Mouse (Mus musculus): ENCODE data around the gene Gm17571. TPM values are rescaled to one million over a fixed set of nuclear protein-coding genes. Genes with fewer than 3 reads are reported as not detected.

Gm17571 gene
- polyA plus RNA-seq, 1 experiment from 2014 or later = not detected

- 40% methylated on average over 5 of the region's 5 CpGs for WGBS
- H3K9ac ChIP-seq (ENCODE audit: low read length) = no peak overlapping the region
- H3K27ac ChIP-seq (ENCODE audit: low read length) = peak overlapping the region; percentile 54
Observed at GRCm38 (mm10) chr9:13483199-13484068, 36.9 kb upstream of the Gm17571 start.

GRCm38 (mm10) chr9:13479275-13479674, 32.7 kb upstream of the Gm17571 start:
- Histone ChIP-seq H3K4me3 (replicated peaks; ENCODE audit: low read length) (no peak overlapping the region), H3K4me1 (ENCODE audit: control insufficient read depth, insufficient read depth, low read length) (peaks cover 12% of the 10 kb centered on the region), H3K9ac (ENCODE audit: low read length) (no peak overlapping the region), H3K27ac (ENCODE audit: low read length) (no peak overlapping the region), H3K27me3 (ENCODE audit: control insufficient read depth, insufficient read depth, low read length) (no peaks in the 10 kb centered on the region), H3K9me3 (replicated peaks; ENCODE audit: control insufficient read depth, low read length) (no peaks in the 10 kb centered on the region), H3K36me3 (ENCODE audit: control insufficient read depth, insufficient read depth, low read length) (no peaks in the 10 kb centered on the region), H3K4me2 (ENCODE audit: low read depth, low read length) (no peak overlapping the region)
- 34% methylated on average over 4 of the region's 4 CpGs for WGBS
- no peak for ATAC-seq (ENCODE audit: insufficient read depth, low FRiP score)

More at GRCm38 (mm10) chr9:13483199-13484068, 36.9 kb upstream of the Gm17571 start:
- no peaks in the 10 kb centered on the region for H3K36me3 ChIP-seq (ENCODE audit: control insufficient read depth, insufficient read depth, low read length)
- H3K4me3 ChIP-seq (replicated peaks; ENCODE audit: low read length) = no peak overlapping the region
- 0 out of 2 replicates have a peak overlapping the region, but pooled peaks have one; percentile 29 for H3K4me2 ChIP-seq (ENCODE audit: low read depth, low read length)
- ATAC-seq (ENCODE audit: insufficient read depth, low FRiP score) = peak; percentile 88
- no peaks in the 10 kb centered on the region for H3K9me3 ChIP-seq (replicated peaks; ENCODE audit: control insufficient read depth, low read length)
- H3K27me3 ChIP-seq (ENCODE audit: control insufficient read depth, insufficient read depth, low read length) = no peaks in the 10 kb centered on the region
- peaks cover 23% of the 10 kb centered on the region for H3K4me1 ChIP-seq (ENCODE audit: control insufficient read depth, insufficient read depth, low read length)

- Histone ChIP-seq H3K27ac (ENCODE audit: low read length) (no peak overlapping the region), H3K4me2 (ENCODE audit: low read depth, low read length) (no peak overlapping the region), H3K4me1 (ENCODE audit: control insufficient read depth, insufficient read depth, low read length) (no peaks in the 10 kb centered on the region), H3K9ac (ENCODE audit: low read length) (no peak overlapping the region), H3K9me3 (replicated peaks; ENCODE audit: control insufficient read depth, low read length) (no peaks in the 10 kb centered on the region), H3K36me3 (ENCODE audit: control insufficient read depth, insufficient read depth, low read length) (no peaks in the 10 kb centered on the region), H3K4me3 (replicated peaks; ENCODE audit: low read length) (no peak overlapping the region), H3K27me3 (ENCODE audit: control insufficient read depth, insufficient read depth, low read length) (no peaks in the 10 kb centered on the region)
- no peak for ATAC-seq (ENCODE audit: insufficient read depth, low FRiP score)
- 96% methylated on average over 5 of the region's 5 CpGs for WGBS
Observed at GRCm38 (mm10) chr9:13474951-13475350, 28.4 kb upstream of the Gm17571 start.

- Histone ChIP-seq H3K9ac (ENCODE audit: low read length) (no peak overlapping the region), H3K9me3 (replicated peaks; ENCODE audit: control insufficient read depth, low read length) (no peaks in the 10 kb centered on the region), H3K27ac (ENCODE audit: low read length) (no peak overlapping the region), H3K4me2 (ENCODE audit: low read depth, low read length) (no peak overlapping the region), H3K27me3 (ENCODE audit: control insufficient read depth, insufficient read depth, low read length) (no peaks in the 10 kb centered on the region), H3K4me1 (ENCODE audit: control insufficient read depth, insufficient read depth, low read length) (peaks cover 6% of the 10 kb centered on the region; the same call in 1 of the 2 replicates), H3K4me3 (replicated peaks; ENCODE audit: low read length) (no peak overlapping the region), H3K36me3 (ENCODE audit: control insufficient read depth, insufficient read depth, low read length) (no peaks in the 10 kb centered on the region)
- ATAC-seq (ENCODE audit: insufficient read depth, low FRiP score) = no peak
- 40% methylated on average over 7 of the region's 7 CpGs for WGBS
Observed at GRCm38 (mm10) chr9:13470013-13470412, 23.5 kb upstream of the Gm17571 start.

- Histone ChIP-seq H3K36me3 (ENCODE audit: control insufficient read depth, insufficient read depth, low read length) (no peaks in the 10 kb centered on the region), H3K27me3 (ENCODE audit: control insufficient read depth, insufficient read depth, low read length) (no peaks in the 10 kb centered on the region), H3K4me3 (replicated peaks; ENCODE audit: low read length) (no peak overlapping the region), H3K27ac (ENCODE audit: low read length) (no peak overlapping the region), H3K9me3 (replicated peaks; ENCODE audit: control insufficient read depth, low read length) (no peaks in the 10 kb centered on the region), H3K9ac (ENCODE audit: low read length) (no peak overlapping the region), H3K4me2 (ENCODE audit: low read depth, low read length) (no peak overlapping the region), H3K4me1 (ENCODE audit: control insufficient read depth, insufficient read depth, low read length) (peaks cover 6% of the 10 kb centered on the region; the same call in 1 of the 2 replicates)
- WGBS = 61% methylated on average over 6 of the region's 6 CpGs
- 0 out of 2 replicates have a peak, but pooled peaks have one; percentile 33 for ATAC-seq (ENCODE audit: insufficient read depth, low FRiP score)
Observed at GRCm38 (mm10) chr9:13468778-13469177, 22.2 kb upstream of the Gm17571 start.

GRCm38 (mm10) chr9:13467745-13468144, 21.2 kb upstream of the Gm17571 start:
- Histone ChIP-seq H3K27me3 (ENCODE audit: control insufficient read depth, insufficient read depth, low read length) (no peaks in the 10 kb centered on the region), H3K4me2 (ENCODE audit: low read depth, low read length) (no peak overlapping the region), H3K36me3 (ENCODE audit: control insufficient read depth, insufficient read depth, low read length) (no peaks in the 10 kb centered on the region), H3K4me3 (replicated peaks; ENCODE audit: low read length) (no peak overlapping the region), H3K9ac (ENCODE audit: low read length) (no peak overlapping the region), H3K27ac (ENCODE audit: low read length) (no peak overlapping the region), H3K4me1 (ENCODE audit: control insufficient read depth, insufficient read depth, low read length) (peaks cover 6% of the 10 kb centered on the region; the same call in 1 of the 2 replicates), H3K9me3 (replicated peaks; ENCODE audit: control insufficient read depth, low read length) (no peaks in the 10 kb centered on the region)
- no peak for ATAC-seq (ENCODE audit: insufficient read depth, low FRiP score)
- 82% methylated on average over 7 of the region's 7 CpGs for WGBS

- no peak overlapping the region for H3K4me2 ChIP-seq (ENCODE audit: low read depth, low read length)
- no peak overlapping the region for H3K27ac ChIP-seq (ENCODE audit: low read length)
- no peaks in the 10 kb centered on the region for H3K27me3 ChIP-seq (ENCODE audit: control insufficient read depth, insufficient read depth, low read length)
- H3K9ac ChIP-seq (ENCODE audit: low read length) = no peak overlapping the region
- ATAC-seq (ENCODE audit: insufficient read depth, low FRiP score) = no peak
- H3K9me3 ChIP-seq (replicated peaks; ENCODE audit: control insufficient read depth, low read length) = no peaks in the 10 kb centered on the region
- WGBS = 80% methylated on average over 10 of the region's 10 CpGs
- H3K36me3 ChIP-seq (ENCODE audit: control insufficient read depth, insufficient read depth, low read length) = no peaks in the 10 kb centered on the region
- H3K4me1 ChIP-seq (ENCODE audit: control insufficient read depth, insufficient read depth, low read length) = peaks cover 6% of the 10 kb centered on the region; the same call in 1 of the 2 replicates
- H3K4me3 ChIP-seq (replicated peaks; ENCODE audit: low read length) = no peak overlapping the region
Observed at GRCm38 (mm10) chr9:13466816-13467215, 20.3 kb upstream of the Gm17571 start.

GRCm38 (mm10) chr9:13466351-13466750, 19.8 kb upstream of the Gm17571 start:
- Histone ChIP-seq H3K4me2 (ENCODE audit: low read depth, low read length) (no peak overlapping the region), H3K36me3 (ENCODE audit: control insufficient read depth, insufficient read depth, low read length) (no peaks in the 10 kb centered on the region), H3K27ac (ENCODE audit: low read length) (no peak overlapping the region), H3K9me3 (replicated peaks; ENCODE audit: control insufficient read depth, low read length) (no peaks in the 10 kb centered on the region), H3K27me3 (ENCODE audit: control insufficient read depth, insufficient read depth, low read length) (no peaks in the 10 kb centered on the region), H3K9ac (ENCODE audit: low read length) (no peak overlapping the region), H3K4me1 (ENCODE audit: control insufficient read depth, insufficient read depth, low read length) (peaks cover 6% of the 10 kb centered on the region; the same call in 1 of the 2 replicates), H3K4me3 (replicated peaks; ENCODE audit: low read length) (no peak overlapping the region)
- ATAC-seq (ENCODE audit: insufficient read depth, low FRiP score) = no peak
- 73% methylated on average over 4 of the region's 4 CpGs for WGBS

GRCm38 (mm10) chr9:13465358-13466020, 18.9 kb upstream of the Gm17571 start:
- ATAC-seq (ENCODE audit: insufficient read depth, low FRiP score) = no peak

More at GRCm38 (mm10) chr9:13465358-13466020, 18.9 kb upstream of the Gm17571 start:
- WGBS = 57% methylated on average over 4 of the region's 4 CpGs
- Histone ChIP-seq H3K9me3 (replicated peaks; ENCODE audit: control insufficient read depth, low read length) (no peaks in the 10 kb centered on the region), H3K4me2 (ENCODE audit: low read depth, low read length) (no peak overlapping the region), H3K9ac (ENCODE audit: low read length) (no peak overlapping the region), H3K27me3 (ENCODE audit: control insufficient read depth, insufficient read depth, low read length) (no peaks in the 10 kb centered on the region), H3K27ac (ENCODE audit: low read length) (no peak overlapping the region), H3K4me1 (ENCODE audit: control insufficient read depth, insufficient read depth, low read length) (peaks cover 6% of the 10 kb centered on the region; the same call in 1 of the 2 replicates), H3K36me3 (ENCODE audit: control insufficient read depth, insufficient read depth, low read length) (no peaks in the 10 kb centered on the region), H3K4me3 (replicated peaks; ENCODE audit: low read length) (no peak overlapping the region)

Measured in stomach, embryonic 16.5 days (tissue).